Mouse (Mus musculus) midbrain, postnatal 0 days (tissue): ENCODE results near the gene P2ry10b. TPM values are rescaled to one million over a fixed set of nuclear protein-coding genes. Genes with fewer than 3 reads are reported as not detected.

Source experiments
- ATAC-seq: fragments of 200-750 bp; cut with Nextera tagmentation; 2 replicates; pipeline ENCODE4 v1.8.0; 2017; ENCODE audit warnings: moderate number of reproducible peaks, mild to moderate bottlenecking, moderate TSS enrichment, moderate library complexity; ENCODE audit not compliant: low FRiP score
- DNase-seq: peaks from one replicate; pipeline ENCODE4 v3.0.0-alpha.2; 2015; ENCODE audit warnings: low spot score
- H3K27ac ChIP-seq: fragments of 300-500 bp; sonication (generic); 2 replicates; pipeline ENCODE4 v1.5.1; 2014; ENCODE audit warnings: low read depth, mild to moderate bottlenecking, low read length, mixed read lengths
- H3K27me3 ChIP-seq: fragments of 300-500 bp; sonication (generic); 2 replicates; pipeline ENCODE4 v1.6.1; 2014; ENCODE audit warnings: low read length, control low read depth, mixed read lengths; ENCODE audit not compliant: insufficient read depth
- H3K36me3 ChIP-seq: fragments of 300-500 bp; sonication (generic); 2 replicates; pipeline ENCODE4 v1.6.1; 2014; ENCODE audit warnings: low read length, control low read depth, mixed read lengths; ENCODE audit not compliant: insufficient read depth
- H3K4me1 ChIP-seq: fragments of 300-500 bp; sonication (generic); 2 replicates; pipeline ENCODE4 v1.6.1; 2014; ENCODE audit warnings: mild to moderate bottlenecking, control low read depth, antibody characterized with exemption, low read length, mixed read lengths; ENCODE audit not compliant: insufficient read depth
- H3K4me2 ChIP-seq: fragments of 300-500 bp; sonication (generic); 2 replicates; pipeline ENCODE4 v1.6.1; 2014; ENCODE audit warnings: low read depth, mild to moderate bottlenecking, low read length, mixed read lengths; ENCODE audit not compliant: poor library complexity, severe bottlenecking
- H3K4me3 ChIP-seq: fragments of 300-500 bp; sonication (generic); 2 replicates; pipeline ENCODE4 v1.5.1; 2014; ENCODE audit warnings: low read depth, mild to moderate bottlenecking, low read length, moderate library complexity
- H3K9ac ChIP-seq: fragments of 300-500 bp; sonication (generic); replicated peaks from 2 replicates; pipeline ENCODE4 v1.6.1; 2014; ENCODE audit warnings: mild to moderate bottlenecking, low read length, moderate library complexity, mixed read lengths; ENCODE audit not compliant: poor library complexity, severe bottlenecking
- H3K9me3 ChIP-seq: fragments of 300-500 bp; sonication (generic); 2 replicates; pipeline ENCODE4 v1.6.1; 2016; ENCODE audit warnings: low read length, control low read depth
- CTCF ChIP-seq: IDR thresholded peaks from 2 replicates; pipeline ENCODE4 v1.5.1; 2016; ENCODE audit warnings: antibody characterized with exemption, mild to moderate bottlenecking
- WGBS: fragments of 180-500 bp; shearing (Covaris S2); extraction: QIAGEN DNeasy Blood & Tissue Kit; methylation state at CpG from one replicate; pipeline ENCODE4 v1.1.7; 2014; 5-methylcytosine and 5-hydroxymethylcytosine counted together
- polyA plus RNA-seq: library from polyadenylated mRNA; unstranded; fragments of >200 nt; fragmentation: Nextera tagmentation; extraction: Ambion mirVana; gene quantifications from 2 replicates; pipeline ENCODE4 v1.2.1, GENCODE M21; 2015
- total RNA-seq: library from RNA; depleted of rRNA; stranded (reverse); fragments of >200 nt; gene quantifications from 2 replicates; pipeline ENCODE4 v1.2.3, GENCODE M21; 2014; rRNA removed

Gene P2ry10b
- total RNA-seq (0.71 and 2.4 TPM in 2 replicates), polyA plus RNA-seq (0.42 TPM in 2 replicates)

- Histone ChIP-seq H3K27me3 (no peaks in the 10 kb centered on the region), H3K9ac (no peak within 1 kb of the TSS), H3K36me3 (no peaks in the 10 kb centered on the region), H3K9me3 (no peaks in the 10 kb centered on the region), H3K4me3 (no peak within 1 kb of the TSS), H3K4me2 (no peak within 1 kb of the TSS), H3K27ac (no peak within 1 kb of the TSS), H3K4me1 (no peaks in the 10 kb centered on the region)
- WGBS: 87% methylated on average over 3 of the region's 3 CpGs
- ATAC-seq: no peak
- DNase-seq: no peak
- no peak for TF ChIP-seq CTCF
Observed at GRCm38 (mm10) chrX:107148681-107149080, at the start of gene P2ry10b. P2ry10b (plus strand) TSS chrX:107148927.

DNA sequence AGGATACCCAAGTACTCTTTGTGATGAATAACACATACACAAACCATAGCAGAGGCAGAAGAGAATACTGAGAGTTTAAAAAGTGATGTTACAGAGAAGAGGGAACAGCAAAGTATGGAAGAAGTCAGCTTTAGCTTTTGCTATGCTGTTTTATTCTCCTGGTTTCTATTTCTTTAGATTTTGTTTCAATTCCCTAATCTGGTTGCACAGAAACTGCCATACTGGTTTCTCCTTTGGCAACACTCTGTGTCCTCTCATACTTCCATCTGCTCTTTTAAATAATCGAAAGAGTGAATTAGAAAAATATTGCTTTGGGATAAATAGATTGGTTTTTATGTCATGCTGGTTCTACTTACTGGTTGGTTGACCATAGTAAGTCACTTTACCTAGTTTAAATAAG, 32.4 kb upstream of the P2ry10b start:
- TF ChIP-seq CTCF: no peak
- Histone ChIP-seq H3K4me2 (no peak overlapping the region), H3K4me3 (no peak overlapping the region), H3K9ac (no peak overlapping the region), H3K9me3 (no peaks in the 10 kb centered on the region), H3K4me1 (no peaks in the 10 kb centered on the region), H3K36me3 (no peaks in the 10 kb centered on the region), H3K27ac (no peak overlapping the region), H3K27me3 (no peaks in the 10 kb centered on the region)
- no peak for ATAC-seq
- WGBS: 88% methylated on average over 1 of the region's 1 CpGs
- no peak for DNase-seq

GRCm38 (mm10) chrX:107116987-107117386, 31.7 kb upstream of the P2ry10b start:
- DNase-seq: no peak
- H3K9me3 ChIP-seq: no peaks in the 10 kb centered on the region
- H3K9ac ChIP-seq: no peak overlapping the region
- no peak overlapping the region for H3K4me3 ChIP-seq
- no peaks in the 10 kb centered on the region for H3K36me3 ChIP-seq
- H3K4me2 ChIP-seq: no peak overlapping the region
- no peak overlapping the region for H3K27ac ChIP-seq
- no peak for TF ChIP-seq CTCF
- WGBS: 86% methylated on average over 1 of the region's 1 CpGs
- no peaks in the 10 kb centered on the region for H3K27me3 ChIP-seq
- H3K4me1 ChIP-seq: no peaks in the 10 kb centered on the region
- ATAC-seq: no peak

GRCm38 (mm10) chrX:107143184-107143583, 5.5 kb upstream of the P2ry10b start:
- H3K9me3 ChIP-seq: no peaks in the 10 kb centered on the region
- WGBS: 81% methylated on average over 3 of the region's 3 CpGs

DNA sequence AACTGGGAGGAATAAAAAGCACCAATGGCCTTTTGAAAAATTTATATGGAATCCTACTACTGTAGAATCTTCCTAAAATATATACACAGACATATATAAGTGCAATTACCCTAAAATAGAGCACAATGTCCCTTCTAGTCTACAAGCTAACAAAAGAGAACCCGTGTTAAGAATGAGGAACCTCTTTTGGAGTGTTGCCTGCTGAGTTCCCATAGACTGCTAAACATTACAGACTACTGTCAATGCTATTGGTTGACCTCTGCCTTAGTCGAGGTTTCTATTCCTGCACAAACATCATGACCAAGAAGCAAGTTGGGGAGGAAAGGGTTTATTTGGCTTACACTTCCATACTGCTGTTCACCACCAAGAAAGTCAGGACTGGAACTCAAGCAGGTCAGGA, 4.8 kb upstream of the P2ry10b start:
- Histone ChIP-seq H3K4me1 (no peaks in the 10 kb centered on the region), H3K9ac (no peak overlapping the region), H3K4me2 (no peak overlapping the region), H3K9me3 (no peaks in the 10 kb centered on the region), H3K36me3 (no peaks in the 10 kb centered on the region), H3K4me3 (no peak overlapping the region), H3K27me3 (no peaks in the 10 kb centered on the region), H3K27ac (no peak overlapping the region)
- ATAC-seq (no peak), DNase-seq (no peak)
- WGBS: 62% methylated on average over 2 of the region's 2 CpGs
- TF ChIP-seq CTCF: no peak

More at GRCm38 (mm10) chrX:107143184-107143583, 5.5 kb upstream of the P2ry10b start:
- H3K27me3 ChIP-seq: no peaks in the 10 kb centered on the region
- no peaks in the 10 kb centered on the region for H3K36me3 ChIP-seq
- DNase-seq (no peak), ATAC-seq (no peak)
- no peak overlapping the region for H3K4me2 ChIP-seq
- no peak for TF ChIP-seq CTCF
- H3K4me1 ChIP-seq: no peaks in the 10 kb centered on the region
- no peak overlapping the region for H3K9ac ChIP-seq
- no peak overlapping the region for H3K27ac ChIP-seq
- no peak overlapping the region for H3K4me3 ChIP-seq

DNA sequence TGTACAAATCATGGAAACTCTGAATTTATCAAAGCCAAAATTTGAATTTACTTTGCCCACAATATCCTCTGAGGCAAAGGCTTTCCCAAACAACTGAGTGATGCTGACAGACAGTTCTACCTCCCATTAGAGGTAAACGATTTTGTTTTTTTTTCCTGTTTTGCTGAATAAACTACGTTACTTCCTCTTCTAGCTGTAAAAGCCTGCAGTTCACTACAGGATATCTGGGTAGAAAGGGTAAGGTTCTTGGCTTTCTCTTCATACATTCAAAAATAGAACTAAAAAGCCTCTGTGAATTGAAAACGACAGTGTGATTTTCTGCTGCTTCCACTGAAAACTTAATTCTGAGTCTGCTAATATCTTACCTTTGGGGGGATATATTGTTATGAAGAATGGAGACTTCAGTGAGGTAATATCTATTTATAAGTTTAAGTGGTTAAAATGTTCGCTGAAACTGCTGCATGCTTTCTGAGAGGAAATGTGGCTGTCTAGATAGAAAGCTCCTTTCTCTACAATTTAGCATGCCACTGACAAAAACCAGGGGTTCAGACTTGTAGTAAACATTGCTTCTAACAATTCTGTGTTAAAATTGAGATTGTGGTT, 765 bp downstream of the P2ry10b start:
- Histone ChIP-seq H3K27me3 (no peaks in the 10 kb centered on the region), H3K9me3 (no peaks in the 10 kb centered on the region), H3K4me3 (no peak overlapping the region), H3K9ac (no peak overlapping the region), H3K4me2 (no peak overlapping the region), H3K36me3 (no peaks in the 10 kb centered on the region), H3K4me1 (no peaks in the 10 kb centered on the region), H3K27ac (no peak overlapping the region)
- ATAC-seq (no peak), DNase-seq (no peak)
- no peak for TF ChIP-seq CTCF
- 46% methylated on average over 4 of the region's 4 CpGs for WGBS
